Mouse (Mus musculus): Measurements from ENCODE around the gene Creb3.

Creb3 gene

GRCm38 (mm10) chr4:43561997-43562768 is at the start of gene Creb3, which contains the start of gene Tln1:
Gene Creb3, plus strand, starts transcription at chr4:43562332.
Gene Tln1, minus strand, starts transcription at chr4:43562691.
- H3K36me3 ChIP-seq (ENCODE audit: control insufficient read depth, insufficient read depth, low read length, poor library complexity, severe bottlenecking) = peaks cover 4% of the 10 kb centered on the region
- DNase-seq (ENCODE audit: low read depth, low spot score) = peak; percentile 95
- no peaks in the 10 kb centered on the region for H3K27me3 ChIP-seq (ENCODE audit: control insufficient read depth, insufficient read depth, low read length, poor library complexity, severe bottlenecking)

GRCm38 (mm10) chr4:43512653-43513052 is 49.5 kb upstream of the Creb3 start:
- H3K27me3 ChIP-seq (ENCODE audit: control insufficient read depth, insufficient read depth, low read length, poor library complexity, severe bottlenecking) = no peaks in the 10 kb centered on the region

GRCm38 (mm10) chr4:43513300-43513699 is 48.8 kb upstream of the Creb3 start:
- Histone ChIP-seq H3K27me3 (ENCODE audit: control insufficient read depth, insufficient read depth, low read length, poor library complexity, severe bottlenecking) (no peaks in the 10 kb centered on the region), H3K36me3 (ENCODE audit: control insufficient read depth, insufficient read depth, low read length, poor library complexity, severe bottlenecking) (no peaks in the 10 kb centered on the region)
- no peak for DNase-seq (ENCODE audit: low read depth, low spot score)

More at GRCm38 (mm10) chr4:43512653-43513052, 49.5 kb upstream of the Creb3 start:
- H3K36me3 ChIP-seq (ENCODE audit: control insufficient read depth, insufficient read depth, low read length, poor library complexity, severe bottlenecking) = no peaks in the 10 kb centered on the region
- no peak for DNase-seq (ENCODE audit: low read depth, low spot score)

GRCm38 (mm10) chr4:43513791-43514190 is 48.3 kb upstream of the Creb3 start:
- H3K27me3 ChIP-seq (ENCODE audit: control insufficient read depth, insufficient read depth, low read length, poor library complexity, severe bottlenecking) = no peaks in the 10 kb centered on the region

GRCm38 (mm10) chr4:43515764-43516708 is 46.1 kb upstream of the Creb3 start:
- DNase-seq (ENCODE audit: low read depth, low spot score) = no peak
- no peaks in the 10 kb centered on the region for H3K27me3 ChIP-seq (ENCODE audit: control insufficient read depth, insufficient read depth, low read length, poor library complexity, severe bottlenecking)
- H3K36me3 ChIP-seq (ENCODE audit: control insufficient read depth, insufficient read depth, low read length, poor library complexity, severe bottlenecking) = no peaks in the 10 kb centered on the region

More at GRCm38 (mm10) chr4:43513791-43514190, 48.3 kb upstream of the Creb3 start:
- no peaks in the 10 kb centered on the region for H3K36me3 ChIP-seq (ENCODE audit: control insufficient read depth, insufficient read depth, low read length, poor library complexity, severe bottlenecking)
- DNase-seq (ENCODE audit: low read depth, low spot score) = no peak

- no peak for DNase-seq (ENCODE audit: low read depth, low spot score)
- Histone ChIP-seq H3K36me3 (ENCODE audit: control insufficient read depth, insufficient read depth, low read length, poor library complexity, severe bottlenecking) (no peaks in the 10 kb centered on the region), H3K27me3 (ENCODE audit: control insufficient read depth, insufficient read depth, low read length, poor library complexity, severe bottlenecking) (no peaks in the 10 kb centered on the region; the same call in 1 of the 2 replicates)
Observed at GRCm38 (mm10) chr4:43519551-43519950, 42.6 kb upstream of the Creb3 start.

GRCm38 (mm10) chr4:43519956-43520355 is 42.2 kb upstream of the Creb3 start:
- Histone ChIP-seq H3K27me3 (ENCODE audit: control insufficient read depth, insufficient read depth, low read length, poor library complexity, severe bottlenecking) (no peaks in the 10 kb centered on the region; the same call in 1 of the 2 replicates), H3K36me3 (ENCODE audit: control insufficient read depth, insufficient read depth, low read length, poor library complexity, severe bottlenecking) (no peaks in the 10 kb centered on the region)
- DNase-seq (ENCODE audit: low read depth, low spot score) = peak; percentile 94

- DNase-seq (ENCODE audit: low read depth, low spot score) = peak; percentile 57
Observed at GRCm38 (mm10) chr4:43527880-43528279, 34.3 kb upstream of the Creb3 start.

GRCm38 (mm10) chr4:43528487-43528886 is 33.6 kb upstream of the Creb3 start:
- DNase-seq (ENCODE audit: low read depth, low spot score) = peak; percentile 54
- Histone ChIP-seq H3K36me3 (ENCODE audit: control insufficient read depth, insufficient read depth, low read length, poor library complexity, severe bottlenecking) (peaks cover 9% of the 10 kb centered on the region), H3K27me3 (ENCODE audit: control insufficient read depth, insufficient read depth, low read length, poor library complexity, severe bottlenecking) (no peaks in the 10 kb centered on the region; the same call in 1 of the 2 replicates)

More at GRCm38 (mm10) chr4:43527880-43528279, 34.3 kb upstream of the Creb3 start:
- H3K27me3 ChIP-seq (ENCODE audit: control insufficient read depth, insufficient read depth, low read length, poor library complexity, severe bottlenecking) = no peaks in the 10 kb centered on the region; the same call in 1 of the 2 replicates
- peaks cover 6% of the 10 kb centered on the region; the same call in 1 of the 2 replicates for H3K36me3 ChIP-seq (ENCODE audit: control insufficient read depth, insufficient read depth, low read length, poor library complexity, severe bottlenecking)

GRCm38 (mm10) chr4:43530081-43530501 is 32.0 kb upstream of the Creb3 start:
- DNase-seq (ENCODE audit: low read depth, low spot score) = no peak
- Histone ChIP-seq H3K27me3 (ENCODE audit: control insufficient read depth, insufficient read depth, low read length, poor library complexity, severe bottlenecking) (no peaks in the 10 kb centered on the region), H3K36me3 (ENCODE audit: control insufficient read depth, insufficient read depth, low read length, poor library complexity, severe bottlenecking) (peaks cover 13% of the 10 kb centered on the region)

- peak; percentile 89 for DNase-seq (ENCODE audit: low read depth, low spot score)
- Histone ChIP-seq H3K36me3 (ENCODE audit: control insufficient read depth, insufficient read depth, low read length, poor library complexity, severe bottlenecking) (peaks cover 13% of the 10 kb centered on the region), H3K27me3 (ENCODE audit: control insufficient read depth, insufficient read depth, low read length, poor library complexity, severe bottlenecking) (no peaks in the 10 kb centered on the region)
Observed at GRCm38 (mm10) chr4:43530581-43530980, 31.6 kb upstream of the Creb3 start.

- H3K36me3 ChIP-seq (ENCODE audit: control insufficient read depth, insufficient read depth, low read length, poor library complexity, severe bottlenecking) = peaks cover 31% of the 10 kb centered on the region
- H3K27me3 ChIP-seq (ENCODE audit: control insufficient read depth, insufficient read depth, low read length, poor library complexity, severe bottlenecking) = no peaks in the 10 kb centered on the region
- no peak for DNase-seq (ENCODE audit: low read depth, low spot score)
Observed at GRCm38 (mm10) chr4:43533270-43533669, 28.9 kb upstream of the Creb3 start.

- Histone ChIP-seq H3K36me3 (ENCODE audit: control insufficient read depth, insufficient read depth, low read length, poor library complexity, severe bottlenecking) (peaks cover 45% of the 10 kb centered on the region), H3K27me3 (ENCODE audit: control insufficient read depth, insufficient read depth, low read length, poor library complexity, severe bottlenecking) (no peaks in the 10 kb centered on the region)
- DNase-seq (ENCODE audit: low read depth, low spot score) = no peak
Observed at GRCm38 (mm10) chr4:43535628-43536027, 26.5 kb upstream of the Creb3 start.

GRCm38 (mm10) chr4:43536031-43536430 is 26.1 kb upstream of the Creb3 start:
- DNase-seq (ENCODE audit: low read depth, low spot score) = no peak
- Histone ChIP-seq H3K36me3 (ENCODE audit: control insufficient read depth, insufficient read depth, low read length, poor library complexity, severe bottlenecking) (peaks cover 45% of the 10 kb centered on the region), H3K27me3 (ENCODE audit: control insufficient read depth, insufficient read depth, low read length, poor library complexity, severe bottlenecking) (no peaks in the 10 kb centered on the region)

All from splenic B cell, adult 2 months (primary cell).